8 mouse cellular contexts compared by ENCODE assay signal in the genomic region with DNA sequence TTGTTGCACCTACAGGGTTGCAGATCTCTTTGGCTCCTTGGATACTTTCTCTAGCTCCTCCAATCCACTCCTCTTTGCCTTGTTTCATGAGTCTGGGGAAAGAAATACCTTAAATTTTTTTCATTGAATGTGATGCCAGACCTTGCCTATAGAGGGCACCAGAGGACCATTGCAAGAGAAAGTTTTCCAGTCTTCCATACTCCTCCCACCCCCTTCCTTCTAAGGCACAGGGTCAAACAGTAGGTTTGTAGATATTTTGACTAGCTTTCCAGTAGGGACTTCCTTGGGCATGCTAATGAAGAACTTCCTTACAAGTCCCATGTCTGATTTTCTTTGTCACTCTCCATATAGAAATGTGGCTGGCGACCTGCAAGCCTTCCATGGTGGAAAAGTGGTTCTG.
DNase-seq lines count a peak whose midpoint lies in the region; ATAC-seq and TF ChIP-seq lines count a peak whose summit lies in the region.

No protein-coding gene starts in this region.

- no peak overlapping the region for H3K27ac ChIP-seq in limb, embryonic 13.5 days

- 63% methylated on average over 1 of the region's 1 CpGs for WGBS in limb, embryonic 13.5 days

- H3K4me1 ChIP-seq in limb, embryonic 13.5 days, result no peaks in the 10 kb centered on the region

- H3K27me3 ChIP-seq in Patski, result no peaks in the 10 kb centered on the region
- H3K27me3 ChIP-seq in limb, embryonic 13.5 days, result no peaks in the 10 kb centered on the region

- peak; percentile 35 for DNase-seq in heart, postnatal 4 days
- DNase-seq in heart, postnatal 25 days (ENCODE audit: low spot score), result no peak
- DNase-seq in 416B (ENCODE audit: low read depth) (peak; percentile 9), Patski (ENCODE audit: low read depth, low spot score) (no peak)
- peak; percentile 11 to 52 for DNase-seq in frontal cortex, postnatal 36 days (ENCODE audit: low spot score in 2 of 2)
- DNase-seq in T-cell, adult 2 months (ENCODE audit: low spot score), result no peak
- DNase-seq in spleen, adult 12 weeks (ENCODE audit: low spot score), result no peak

- POLR2A ChIA-PET in Patski (lab: Charles Lee), result no interaction called here

- H3K4me3 ChIP-seq in limb, embryonic 13.5 days, result no peak overlapping the region

- intact Hi-C loops in heart, postnatal 25 days (cut with DNase I), result no loop called here

- in situ Hi-C loops in Patski (cut with MboI; ENCODE audit: low pct_unique_long_range_greater_than_20kb), result no loop called here

- H3K9me3 ChIP-seq in limb, embryonic 13.5 days, result no peaks in the 10 kb centered on the region

- no peaks in the 10 kb centered on the region for H3K36me3 ChIP-seq in limb, embryonic 13.5 days

- TF ChIP-seq CTCF in Patski (IDR thresholded peaks at IDR 0.05), result peak; percentile 70

- no peak overlapping the region for H3K9ac ChIP-seq in limb, embryonic 13.5 days

- ATAC-seq in Patski, result peak; percentile 35
- peak; percentile 40; the same call in 1 of the 2 replicates for ATAC-seq in limb, embryonic 13.5 days (ENCODE audit: low FRiP score, low read depth)

- H3K4me2 ChIP-seq in limb, embryonic 13.5 days (replicated peaks), result no peak overlapping the region

- CTCF ChIA-PET in Patski (lab: Charles Lee), result interaction anchor here (0.6 to 1.1 kb wide), 5 partner anchors 9 to 1224 kb away, joined by 3 read pairs; no protein-coding TSS in a partner anchor

Comparison
In these comparisons a context has a peak if more than half of its experiments do, and no peak if none do; other contexts are left out.
1. DNase-seq: peak in heart, postnatal 4 days (single experiment), 416B (single experiment) and frontal cortex, postnatal 36 days (2 of 2); none in heart, postnatal 25 days (single experiment), Patski (single experiment), T-cell, adult 2 months (single experiment) and spleen, adult 12 weeks (single experiment).